8 mouse cellular contexts compared by ENCODE assay signal in the genomic region with DNA sequence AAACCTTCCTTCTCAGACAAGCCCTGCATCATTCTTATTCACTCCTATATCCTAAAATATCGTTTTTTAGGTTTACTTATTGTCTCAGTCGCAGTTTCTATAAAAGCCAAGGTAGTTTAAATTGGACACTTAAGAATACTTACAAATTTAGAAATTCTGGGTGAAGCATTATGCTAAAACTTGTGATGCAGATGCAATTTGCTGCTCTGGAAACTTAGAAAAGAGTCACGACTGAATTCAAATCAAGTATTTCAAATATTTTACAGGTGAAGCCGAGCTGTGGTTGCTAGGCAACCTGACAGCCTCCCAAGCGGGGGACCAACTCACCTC. TPM values are rescaled to one million over a fixed set of nuclear protein-coding genes. Genes with fewer than 3 reads are reported as not detected.
DNase-seq lines count a peak whose midpoint lies in the region; ATAC-seq and TF ChIP-seq lines count a peak whose summit lies in the region.

No protein-coding gene starts in this region.

- H3K9ac ChIP-seq in intestine, postnatal 0 days (ENCODE audit: low read depth, low read length): no peak overlapping the region
- peak overlapping the region; percentile 56; the same call in 1 of the 2 replicates for H3K9ac ChIP-seq in neural tube, embryonic 13.5 days

- peak overlapping the region; percentile 58 for H3K4me2 ChIP-seq in intestine, postnatal 0 days (replicated peaks; ENCODE audit: low read depth)
- peak overlapping the region; percentile 91 for H3K4me2 ChIP-seq in neural tube, embryonic 13.5 days

- TF ChIP-seq CTCF in lung, adult 2 months (IDR thresholded peaks at IDR 0.05; ENCODE audit: insufficient read depth, low read length): no peak
- TF ChIP-seq CTCF in intestine, postnatal 0 days (IDR thresholded peaks at IDR 0.05; ENCODE audit: low read depth): no peak

- DNase-seq in lung, adult 2 months: no peak
- DNase-seq in lung, postnatal 14 days: no peak
- DNase-seq in forebrain, embryonic 10.5 days (ENCODE audit: extremely low spot score, low spot score): no peak
- DNase-seq in thymus, postnatal 25 days: no peak
- DNase-seq in layer of hippocampus, postnatal 25 days (ENCODE audit: extremely low spot score in 1 of 2, low spot score in 1 of 2): no peak
- no peak for DNase-seq in adrenal gland, adult 18-20 months (ENCODE audit: low spot score in 2 of 2)

- no peak for TF ChIP-seq POLR2A in lung, adult 2 months (IDR thresholded peaks at IDR 0.05; ENCODE audit: borderline replicate concordance, extremely low read depth, low read depth, low read length)

- H3K4me1 ChIP-seq in lung, adult 2 months (ENCODE audit: control insufficient read depth, insufficient read depth, low read length): peaks cover 8% of the 10 kb centered on the region
- peaks cover 47% of the 10 kb centered on the region for H3K4me1 ChIP-seq in forebrain, embryonic 10.5 days
- H3K4me1 ChIP-seq in intestine, postnatal 0 days (replicated peaks; ENCODE audit: control insufficient read depth, insufficient read depth, low read length): no peaks in the 10 kb centered on the region; the same call in 1 of the 2 replicates
- peaks cover 50% of the 10 kb centered on the region for H3K4me1 ChIP-seq in neural tube, embryonic 13.5 days (replicated peaks)

- H3K27me3 ChIP-seq in forebrain, embryonic 10.5 days (ENCODE audit: poor library complexity, severe bottlenecking): no peaks in the 10 kb centered on the region
- no peaks in the 10 kb centered on the region for H3K27me3 ChIP-seq in intestine, postnatal 0 days (replicated peaks; ENCODE audit: control insufficient read depth, insufficient read depth, low read length)
- no peaks in the 10 kb centered on the region for H3K27me3 ChIP-seq in neural tube, embryonic 13.5 days

- H3K27ac ChIP-seq in forebrain, embryonic 10.5 days: peak overlapping the region; percentile 97
- no peak overlapping the region for H3K27ac ChIP-seq in intestine, postnatal 0 days (ENCODE audit: low read depth, low read length)
- peak overlapping the region; percentile 85 for H3K27ac ChIP-seq in neural tube, embryonic 13.5 days (replicated peaks)

- peak overlapping the region; percentile 31 for H3K4me3 ChIP-seq in lung, adult 2 months (replicated peaks; ENCODE audit: extremely low read depth, low read depth, low read length)
- peak overlapping the region; percentile 69 for H3K4me3 ChIP-seq in forebrain, embryonic 10.5 days
- peak overlapping the region; percentile 97 for H3K4me3 ChIP-seq in intestine, postnatal 0 days (ENCODE audit: low read depth, low read length)
- peak overlapping the region; percentile 96 for H3K4me3 ChIP-seq in neural tube, embryonic 13.5 days

- H3K36me3 ChIP-seq in forebrain, embryonic 10.5 days (replicated peaks): peaks cover 17% of the 10 kb centered on the region
- H3K36me3 ChIP-seq in intestine, postnatal 0 days (ENCODE audit: control insufficient read depth, insufficient read depth): no peaks in the 10 kb centered on the region
- 0 out of 2 replicates have a peak, but pooled peaks cover 4% of the 10 kb centered on the region for H3K36me3 ChIP-seq in neural tube, embryonic 13.5 days

- no peak for ATAC-seq in intestine, postnatal 0 days
- ATAC-seq in neural tube, embryonic 13.5 days (ENCODE audit: low read depth): no peak

- WGBS in lung, adult 2 months: 5% methylated on average over 5 of the region's 5 CpGs
- WGBS in forebrain, embryonic 10.5 days: 10% methylated on average over 5 of the region's 5 CpGs
- 8% methylated on average over 5 of the region's 5 CpGs for WGBS in intestine, postnatal 0 days
- 8% methylated on average over 5 of the region's 5 CpGs for WGBS in neural tube, embryonic 13.5 days

- H3K9me3 ChIP-seq in forebrain, embryonic 10.5 days: no peaks in the 10 kb centered on the region
- H3K9me3 ChIP-seq in intestine, postnatal 0 days (ENCODE audit: control insufficient read depth): no peaks in the 10 kb centered on the region
- no peaks in the 10 kb centered on the region for H3K9me3 ChIP-seq in neural tube, embryonic 13.5 days

RNA-seq across cellular contexts. Expression of a gene that starts 0.5 kb away (rescaled TPM):
- 21.3 and 46.3 TPM in 2 replicates for polyA plus RNA-seq in lung, adult 2 months (2012; rRNA removed)
- 340 and 341 TPM in 2 replicates for polyA plus RNA-seq in forebrain, embryonic 10.5 days (2016; fragmentation: Nextera tagmentation; extraction: Ambion mirVana)
- polyA plus RNA-seq in intestine, postnatal 0 days (2015; fragmentation: Nextera tagmentation; extraction: Ambion mirVana): 54.5 and 63.0 TPM in 2 replicates
- 381 and 414 TPM in 2 replicates for polyA plus RNA-seq in neural tube, embryonic 13.5 days (2015; fragmentation: Nextera tagmentation; extraction: Ambion mirVana)
- total RNA-seq in layer of hippocampus, postnatal 25 days (2021): 100 to 1,000 TPM; 267 to 285 TPM
- total RNA-seq in adrenal gland, adult 18-20 months (2021): 100 to 1,000 TPM; 226 to 399 TPM

Comparison
In these comparisons a context has a peak if more than half of its experiments do, and no peak if none do; other contexts are left out.
1. H3K4me3 ChIP-seq: peak in every context shown above with its lines; median percentile 97 in intestine, postnatal 0 days; 96 in neural tube, embryonic 13.5 days; 69 in forebrain, embryonic 10.5 days; 31 in lung, adult 2 months.